Mouse (Mus musculus) limb, embryonic 10.5 days (tissue): ENCODE measurements around the gene Ptpn13. TPM values are rescaled to one million over a fixed set of nuclear protein-coding genes. Genes with fewer than 3 reads are reported as not detected.

Experiments used
- DNase-seq: peaks from one replicate; pipeline ENCODE4 v3.0.0-alpha.2; 2017; ENCODE audit warnings: low spot score
- H3K27ac ChIP-seq: fragments of 300-500 bp; sonication (generic); 2 replicates; pipeline ENCODE4 v1.5.1; 2016; ENCODE audit warnings: mild to moderate bottlenecking
- H3K27me3 ChIP-seq: fragments of 300-500 bp; sonication (generic); 2 replicates; pipeline ENCODE4 v1.6.1; 2016; ENCODE audit warnings: low read depth, mild to moderate bottlenecking; ENCODE audit not compliant: poor library complexity, severe bottlenecking
- H3K36me3 ChIP-seq: fragments of 300-500 bp; sonication (generic); 2 replicates; pipeline ENCODE4 v1.6.1; 2016; ENCODE audit warnings: mild to moderate bottlenecking, moderate library complexity
- H3K4me1 ChIP-seq: fragments of 300-500 bp; sonication (generic); 2 replicates; pipeline ENCODE4 v1.6.1; 2016
- H3K4me3 ChIP-seq: fragments of 300-500 bp; sonication (generic); 2 replicates; pipeline ENCODE4 v1.5.1; 2016; ENCODE audit warnings: mild to moderate bottlenecking, moderate library complexity
- H3K9me3 ChIP-seq: fragments of 300-500 bp; sonication (generic); replicated peaks from 2 replicates; pipeline ENCODE4 v1.6.1; 2016; ENCODE audit warnings: mild to moderate bottlenecking
- WGBS: fragments of 180-500 bp; shearing (Covaris S2); methylation state at CpG from one replicate; pipeline ENCODE4 v1.1.7; 2016; 5-methylcytosine and 5-hydroxymethylcytosine counted together
- polyA plus RNA-seq: library from polyadenylated mRNA; unstranded; fragments of >200 nt; fragmentation: Nextera tagmentation; extraction: Ambion mirVana; gene quantifications from 2 replicates; pipeline ENCODE4 v1.2.1, GENCODE M21; 2016

Gene Ptpn13
- polyA plus RNA-seq, 1 experiment from 2014 or later = 11.1 TPM

GRCm38 (mm10) chr5:103629111-103629764 is 204.2 kb downstream of the Ptpn13 start, which contains the start of gene Slc10a6:
Slc10a6 (minus strand) TSS chr5:103629403.
- no peaks in the 10 kb centered on the region for H3K27me3 ChIP-seq
- DNase-seq = no peak
- H3K4me3 ChIP-seq = no peak within 1 kb of the TSS
- H3K27ac ChIP-seq = no peak within 1 kb of the TSS
- H3K36me3 ChIP-seq = no peaks in the 10 kb centered on the region
- 69% methylated on average over 17 of the region's 17 CpGs for WGBS
- H3K4me1 ChIP-seq = peaks cover 8% of the 10 kb centered on the region; the same call in 1 of the 2 replicates
- H3K9me3 ChIP-seq = no peaks in the 10 kb centered on the region

DNA sequence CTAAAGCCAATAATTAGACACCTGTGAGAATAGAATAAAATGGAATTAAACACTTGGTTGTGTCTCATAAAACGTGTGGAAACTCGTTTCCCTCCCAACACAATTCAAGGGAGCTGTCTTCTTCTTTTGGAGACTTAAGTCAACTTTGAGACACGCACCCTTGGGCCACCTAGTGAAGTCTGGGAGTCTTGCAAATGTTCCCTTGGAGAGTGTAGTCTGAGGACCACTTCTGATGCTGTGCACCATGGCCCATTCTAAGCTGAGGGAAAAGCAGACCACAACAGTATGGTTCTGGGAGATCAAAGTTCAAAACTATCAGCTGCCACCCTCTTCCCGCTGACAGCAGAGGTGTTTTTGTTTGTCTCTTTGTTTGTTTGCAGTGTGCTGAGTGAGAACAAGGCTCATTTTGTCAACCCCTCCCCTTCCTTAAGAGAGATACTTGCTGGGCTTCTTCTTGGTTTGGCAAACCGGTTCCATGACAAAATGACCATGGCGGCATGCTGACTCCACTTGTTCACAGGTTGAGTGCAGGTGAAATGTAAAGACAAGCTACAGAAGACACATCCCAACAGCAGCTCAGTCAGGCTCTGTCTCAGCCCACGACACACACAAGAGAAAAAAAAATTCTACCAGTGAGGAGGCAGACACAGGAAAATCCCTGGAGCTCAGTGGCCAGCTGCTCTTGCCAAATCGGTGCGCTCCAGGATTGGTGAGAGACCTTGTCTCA is 205.0 kb downstream of the Ptpn13 start:
- Histone ChIP-seq H3K9me3 (no peaks in the 10 kb centered on the region), H3K27ac (no peak overlapping the region), H3K27me3 (no peaks in the 10 kb centered on the region), H3K4me1 (peaks cover 8% of the 10 kb centered on the region; the same call in 1 of the 2 replicates), H3K36me3 (no peaks in the 10 kb centered on the region), H3K4me3 (no peak overlapping the region)
- 76% methylated on average over 9 of the region's 9 CpGs for WGBS
- no peak for DNase-seq

GRCm38 (mm10) chr5:103637162-103637561 is 212.2 kb downstream of the Ptpn13 start:
- no peaks in the 10 kb centered on the region for H3K4me1 ChIP-seq
- no peak overlapping the region for H3K27ac ChIP-seq
- H3K27me3 ChIP-seq = no peaks in the 10 kb centered on the region
- H3K9me3 ChIP-seq = no peaks in the 10 kb centered on the region
- 96% methylated on average over 2 of the region's 2 CpGs for WGBS
- DNase-seq = no peak
- H3K36me3 ChIP-seq = no peaks in the 10 kb centered on the region
- H3K4me3 ChIP-seq = no peak overlapping the region

DNA sequence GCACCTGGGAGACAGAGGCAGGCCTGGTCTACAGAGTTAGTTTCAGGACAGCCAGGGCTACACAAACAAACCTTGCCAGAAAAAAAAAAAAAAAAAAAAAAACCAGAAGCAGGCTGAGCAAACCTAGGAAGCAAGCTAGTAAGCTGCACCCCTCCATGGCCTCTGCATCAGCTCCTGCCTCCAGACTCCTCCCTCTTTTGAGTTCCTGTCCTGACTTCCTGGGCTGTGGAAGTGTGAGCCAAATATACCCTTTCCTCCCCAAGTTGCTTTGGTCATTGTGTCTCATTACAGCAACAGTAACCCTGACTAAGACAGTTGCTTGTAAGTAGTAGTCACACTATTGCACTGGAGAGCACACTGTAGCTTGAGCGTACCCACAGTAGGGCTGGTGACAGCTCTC is 219.2 kb downstream of the Ptpn13 start:
- DNase-seq = no peak
- Histone ChIP-seq H3K4me1 (0 out of 2 replicates have a peak, but pooled peaks cover 5% of the 10 kb centered on the region), H3K9me3 (no peaks in the 10 kb centered on the region), H3K4me3 (no peak overlapping the region), H3K27ac (no peak overlapping the region), H3K27me3 (no peaks in the 10 kb centered on the region), H3K36me3 (no peaks in the 10 kb centered on the region)
- WGBS = 94% methylated on average over 1 of the region's 1 CpGs

GRCm38 (mm10) chr5:103647320-103647719 is 222.3 kb downstream of the Ptpn13 start:
- H3K4me3 ChIP-seq = no peak overlapping the region
- no peaks in the 10 kb centered on the region for H3K9me3 ChIP-seq
- 86% methylated on average over 3 of the region's 3 CpGs for WGBS
- H3K27me3 ChIP-seq = no peaks in the 10 kb centered on the region
- DNase-seq = no peak
- H3K36me3 ChIP-seq = no peaks in the 10 kb centered on the region
- no peak overlapping the region for H3K27ac ChIP-seq
- H3K4me1 ChIP-seq = 0 out of 2 replicates have a peak, but pooled peaks cover 5% of the 10 kb centered on the region

Other genes starting within 250 kb of the Ptpn13 start
- 0.51 and 0.72 TPM in 2 replicates for gene Mapk10, start 213.9 kb upstream of the Ptpn13 start, polyA plus RNA-seq
- gene Slc10a6, start 204.2 kb downstream of the Ptpn13 start, polyA plus RNA-seq = not detected in 2 replicates
- 0.16 and 0.20 TPM in 2 replicates for gene 1700016H13Rik, start 230.8 kb downstream of the Ptpn13 start, polyA plus RNA-seq